Mouse (Mus musculus) kidney, embryonic 16.5 days (tissue): ENCODE data around the gene Ggct. TPM values are rescaled to one million over a fixed set of nuclear protein-coding genes. Genes with fewer than 3 reads are reported as not detected.

ENCODE experiments used
- polyA plus RNA-seq: library from polyadenylated mRNA; unstranded; fragments of >200 nt; fragmentation: Nextera tagmentation; extraction: Ambion mirVana; gene quantifications from 2 replicates; pipeline ENCODE4 v1.2.1, GENCODE M21; 2015

The Ggct gene
- polyA plus RNA-seq, 1 experiment from 2014 or later: 9.8 TPM

Other genes starting within 250 kb of the Ggct start
- 4.1 and 4.4 TPM in 2 replicates for gene Znrf2, start 176.0 kb downstream of the Ggct start, polyA plus RNA-seq
- 4.8 and 6.4 TPM in 2 replicates for gene Nod1, start 20.3 kb downstream of the Ggct start, polyA plus RNA-seq
- 144 and 145 TPM in 2 replicates for gene Gars, start 45.1 kb upstream of the Ggct start, polyA plus RNA-seq
- 0.11 and 0.12 TPM in 2 replicates for gene Crhr2, start 140.1 kb upstream of the Ggct start, polyA plus RNA-seq
- gene Inmt, start 182.1 kb upstream of the Ggct start, polyA plus RNA-seq: 11.2 and 13.8 TPM in 2 replicates
- 17.0 and 19.3 TPM in 2 replicates for gene Mindy4, start 210.4 kb upstream of the Ggct start, polyA plus RNA-seq